24 mouse cellular contexts compared by ENCODE assay signal in the genomic region with DNA sequence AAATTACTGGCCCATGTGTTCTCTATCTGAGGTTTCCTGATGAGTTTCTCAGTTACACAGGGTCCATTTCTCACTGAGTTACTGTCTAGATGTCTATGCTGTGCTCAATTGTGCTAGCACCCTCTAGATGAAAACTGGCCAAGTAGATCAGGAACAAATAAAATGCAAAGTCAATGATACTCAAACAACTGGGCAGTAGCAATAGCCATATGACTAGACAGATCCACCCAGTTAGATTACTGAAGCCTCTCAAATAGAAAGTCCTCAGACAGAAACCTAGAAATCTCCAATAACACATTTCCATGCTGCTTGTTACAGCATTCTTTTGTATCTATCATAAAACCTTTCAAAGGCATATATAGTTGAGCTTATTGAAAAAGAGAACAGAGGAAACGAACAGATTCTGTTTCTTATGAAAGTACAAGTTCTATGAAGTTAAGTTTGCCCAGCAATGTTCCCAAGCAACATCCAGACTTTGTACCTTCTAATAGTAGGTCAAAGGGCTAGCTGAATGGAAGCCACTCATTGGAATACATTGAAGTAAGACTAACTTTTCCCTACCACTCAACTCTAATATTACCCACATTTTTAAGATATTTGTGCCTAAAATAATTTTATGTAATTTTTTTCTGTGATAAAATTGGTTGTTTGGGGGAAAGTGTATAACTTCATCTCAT.
"Had no signal": no experiment of that assay in that cellular context is flagged by ENCODE, and none has a peak within 500 bp of the region (broad histone marks: within the 10 kb centered on the region; RNA-seq: fewer than 3 reads in every experiment).

No protein-coding gene starts in this region.

- ATAC-seq: hindbrain, embryonic 16.5 days; inflammation-experienced regulatory T-cells, adult 6 months had no signal

- DNase-seq: gastrocnemius, adult 2 months; gastrocnemius, postnatal 10 days; gastrocnemius, postnatal 25 days; heart, adult 18-20 months; heart, postnatal 10 days; heart, postnatal 4 days; kidney, adult 18-20 months; kidney, postnatal 14 days; layer of hippocampus, adult 9-11 months; layer of hippocampus, postnatal 36 days; left cerebral cortex, postnatal 4 days; liver, embryonic 13.5 days had no signal

- H3K9ac ChIP-seq: heart, embryonic 12.5 days; hindbrain, embryonic 12.5 days; hindbrain, embryonic 14.5 days; kidney, embryonic 15.5 days; limb, embryonic 13.5 days; limb, embryonic 15.5 days; liver, embryonic 13.5 days; liver, embryonic 15.5 days had no signal

- H3K4me3 ChIP-seq: gastrocnemius, adult 2 months; heart, embryonic 10.5 days; heart, embryonic 12.5 days; hindbrain, embryonic 10.5 days; hindbrain, embryonic 12.5 days; kidney, embryonic 15.5 days; limb, embryonic 13.5 days; limb, embryonic 15.5 days; liver, embryonic 13.5 days; liver, embryonic 15.5 days had no signal

- H3K4me1 ChIP-seq: heart, embryonic 10.5 days; hindbrain, embryonic 10.5 days; hindbrain, embryonic 12.5 days; kidney, embryonic 15.5 days; limb, embryonic 13.5 days; limb, embryonic 15.5 days; liver, embryonic 13.5 days; liver, embryonic 15.5 days had no signal

- H3K4me2 ChIP-seq: heart, embryonic 12.5 days; hindbrain, embryonic 12.5 days; hindbrain, embryonic 14.5 days; kidney, embryonic 15.5 days; limb, embryonic 13.5 days; limb, embryonic 15.5 days; liver, embryonic 13.5 days; liver, embryonic 15.5 days had no signal

- H3K27ac ChIP-seq: gastrocnemius, adult 2 months; heart, embryonic 10.5 days; hindbrain, embryonic 10.5 days; hindbrain, embryonic 12.5 days; hindbrain, embryonic 14.5 days; kidney, embryonic 15.5 days; kidney, postnatal 0 days; limb, embryonic 13.5 days; limb, embryonic 15.5 days; liver, embryonic 13.5 days; liver, embryonic 15.5 days had no signal

- H3K36me3 ChIP-seq: hindbrain, embryonic 10.5 days; hindbrain, embryonic 12.5 days; limb, embryonic 13.5 days; limb, embryonic 15.5 days; liver, embryonic 13.5 days; liver, embryonic 15.5 days had no signal

- H3K9me3 ChIP-seq: heart, embryonic 10.5 days; heart, embryonic 12.5 days; hindbrain, embryonic 10.5 days; hindbrain, embryonic 12.5 days; kidney, embryonic 15.5 days; limb, embryonic 13.5 days; limb, embryonic 15.5 days; liver, embryonic 13.5 days; liver, embryonic 15.5 days had no signal

- H3K27me3 ChIP-seq: heart, embryonic 12.5 days; hindbrain, embryonic 12.5 days; kidney, embryonic 15.5 days; limb, embryonic 13.5 days; limb, embryonic 15.5 days; liver, embryonic 13.5 days; liver, embryonic 15.5 days had no signal
